Mouse (Mus musculus): ENCODE data around the gene Cdkal1.

The Cdkal1 gene

DNA sequence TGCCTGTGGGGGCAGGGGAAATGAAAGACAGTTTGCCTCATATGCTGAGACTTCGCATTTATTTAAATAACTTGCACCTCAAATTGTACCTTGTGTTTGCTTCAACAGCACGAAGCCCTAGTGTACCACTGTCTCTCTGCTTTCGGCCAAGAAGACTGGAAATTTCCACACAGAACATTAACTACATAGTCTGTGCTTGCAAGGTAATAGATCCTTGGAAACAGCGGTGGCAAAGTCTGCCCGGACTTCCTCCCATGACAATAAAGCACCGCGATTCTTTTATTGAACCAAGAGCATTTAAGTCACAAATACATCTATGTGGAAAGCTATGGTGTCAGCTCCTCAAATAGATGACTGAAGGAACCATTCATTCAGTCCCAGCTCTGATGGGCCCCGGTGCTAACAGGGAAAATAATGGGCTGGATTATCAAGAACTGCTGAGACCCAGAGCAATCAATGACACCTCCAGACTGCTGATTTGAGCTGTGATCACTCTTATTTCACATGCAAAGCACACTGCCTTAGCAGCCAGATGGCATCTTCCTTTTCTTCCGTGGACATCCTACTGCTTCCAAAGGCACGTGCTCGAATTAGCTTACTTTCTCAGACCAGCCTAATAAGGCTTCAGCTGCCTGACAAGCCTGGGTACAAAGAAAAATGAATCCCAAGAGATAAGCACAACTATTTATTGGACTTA lies 591.3 kb downstream of the Cdkal1 start:
- no peak for DNase-seq (ENCODE audit: low read depth, low spot score)

GRCm38 (mm10) chr13:29262164-29262563 lies 593.3 kb downstream of the Cdkal1 start:
- no peak for DNase-seq (ENCODE audit: low read depth, low spot score)

DNA sequence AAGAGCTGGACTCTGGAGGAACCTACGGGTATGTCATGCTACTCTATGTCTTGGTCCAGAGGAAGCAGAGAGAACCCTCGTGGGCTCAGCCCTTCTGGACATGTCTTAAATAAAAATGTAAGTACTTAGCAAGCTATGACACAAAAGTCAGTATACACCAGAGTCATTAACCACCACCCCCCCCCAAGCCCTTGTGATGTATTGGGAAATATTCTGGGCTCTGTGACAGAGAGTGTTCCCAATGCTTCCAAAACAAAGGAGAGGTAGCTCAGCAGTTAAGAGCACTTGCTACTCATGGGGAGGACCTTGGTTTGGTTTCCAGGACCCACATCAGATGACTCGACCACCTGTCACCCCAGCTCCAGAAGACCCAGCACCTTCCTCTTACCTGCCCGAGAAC lies 606.9 kb downstream of the Cdkal1 start:
- DNase-seq (ENCODE audit: low read depth, low spot score): no peak

DNA sequence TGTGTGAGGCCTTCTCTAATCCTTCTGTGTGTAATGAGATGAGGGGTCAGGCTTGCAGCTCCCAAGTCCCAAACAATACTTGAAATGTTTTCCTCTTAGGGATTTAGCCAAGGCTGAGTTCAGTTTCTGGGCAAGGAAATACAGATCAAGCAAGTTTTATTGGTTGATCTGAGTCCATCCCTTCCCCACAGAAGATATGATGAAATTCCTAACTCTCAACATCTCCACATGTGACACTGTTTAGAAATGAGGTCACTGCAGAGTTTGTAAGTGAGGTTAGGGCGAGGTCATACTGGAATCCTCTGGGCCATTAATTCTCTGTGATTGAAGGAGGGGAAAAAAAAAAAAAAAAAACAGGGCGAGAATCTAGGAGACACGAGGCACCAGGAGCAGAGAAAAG lies 607.7 kb downstream of the Cdkal1 start:
- no peak for DNase-seq (ENCODE audit: low read depth, low spot score)

DNA sequence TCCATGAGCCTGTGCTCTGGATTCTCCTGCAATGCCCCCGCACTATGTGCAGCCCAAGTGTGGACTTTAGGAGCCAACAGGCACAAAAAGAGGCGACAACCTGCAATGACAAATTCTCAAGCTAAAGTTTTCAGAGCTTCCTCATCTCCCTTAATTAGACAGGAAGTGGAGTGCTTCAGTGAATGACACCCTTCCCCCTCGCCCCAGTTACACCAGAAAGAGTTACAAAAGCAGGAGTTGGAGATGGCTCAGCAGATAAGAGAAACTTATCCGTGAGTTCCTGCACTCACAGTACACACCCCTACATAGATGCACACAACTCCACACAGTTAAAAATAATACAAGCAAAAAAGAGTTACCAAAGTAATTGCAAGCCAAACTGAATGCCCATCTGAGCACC lies 620.4 kb downstream of the Cdkal1 start:
- DNase-seq (ENCODE audit: low read depth, low spot score): no peak

DNA sequence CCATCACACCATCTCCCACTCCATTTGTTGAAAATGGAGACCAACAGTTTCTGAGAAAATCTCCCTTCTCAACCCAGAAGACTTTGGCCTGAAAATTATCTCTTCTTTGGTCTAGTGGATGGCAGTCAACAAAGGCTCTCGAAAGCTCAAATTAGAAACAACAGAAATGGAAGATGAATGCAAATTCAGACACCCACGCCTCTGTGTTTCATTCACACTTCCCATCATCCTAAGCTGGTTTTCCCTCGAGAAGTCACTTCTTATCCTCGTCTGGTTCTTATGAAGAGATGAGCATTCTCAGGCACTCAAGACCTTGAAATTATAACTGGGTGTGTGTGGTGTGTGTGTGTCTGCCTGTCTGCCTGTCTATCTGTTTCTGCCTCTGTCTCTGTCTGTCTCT lies 621.0 kb downstream of the Cdkal1 start:
- DNase-seq (ENCODE audit: low read depth, low spot score): no peak

- DNase-seq (ENCODE audit: low read depth, low spot score): no peak
These were observed 621.5 kb downstream of the Cdkal1 start for GRCm38 (mm10) chr13:29233970-29234369.

DNA sequence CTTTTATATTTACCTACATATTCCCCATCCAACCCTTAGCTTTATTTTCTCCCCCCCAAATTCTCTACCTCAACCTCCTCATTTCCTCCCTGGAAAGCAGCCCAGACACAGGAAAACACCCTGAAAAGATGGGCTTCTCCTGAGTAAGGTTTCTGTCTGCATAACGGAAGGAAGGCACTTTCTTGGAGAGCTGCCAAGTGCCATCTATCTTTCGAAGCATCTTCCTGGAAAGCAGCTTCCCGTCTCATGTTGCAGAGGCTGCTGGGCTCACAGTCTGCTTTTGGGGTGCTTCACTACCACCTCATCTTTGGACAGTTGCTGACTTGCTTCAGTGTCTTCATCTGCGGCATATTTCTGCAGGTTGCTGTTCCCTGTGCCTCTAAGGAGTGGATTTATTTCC lies 622.8 kb downstream of the Cdkal1 start:
- DNase-seq (ENCODE audit: low read depth, low spot score): no peak

GRCm38 (mm10) chr13:29224815-29225214 lies 630.7 kb downstream of the Cdkal1 start:
- DNase-seq (ENCODE audit: low read depth, low spot score): no peak

DNA sequence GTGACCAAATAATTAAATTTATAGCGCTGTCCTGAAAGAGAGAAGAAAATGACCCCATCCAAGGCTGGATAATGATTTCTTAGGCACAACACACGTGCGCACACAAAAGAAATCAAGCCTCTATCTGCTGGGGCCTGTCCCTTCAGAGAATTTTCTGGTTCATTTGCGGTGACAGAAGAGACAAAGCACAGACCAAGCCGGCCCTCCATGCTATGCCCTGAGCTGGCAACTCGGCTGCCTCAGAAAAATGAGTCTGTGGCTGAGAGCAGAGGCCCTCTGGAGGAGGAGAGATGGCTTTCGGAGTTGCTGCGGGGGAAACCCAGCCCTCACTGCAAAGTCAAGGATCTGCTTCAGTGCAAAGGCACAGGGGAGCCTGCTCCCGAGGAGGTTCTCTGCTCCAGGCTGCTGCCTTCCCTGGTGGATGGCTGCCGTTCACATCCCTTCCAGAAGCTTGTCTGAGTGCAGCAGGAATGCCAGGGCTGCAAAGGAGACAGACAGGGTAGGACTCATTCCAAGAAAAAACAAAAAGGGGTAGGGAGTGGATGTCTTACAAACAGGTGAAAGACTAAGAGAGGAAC lies 633.1 kb downstream of the Cdkal1 start:
- no peak for DNase-seq (ENCODE audit: low read depth, low spot score)

GRCm38 (mm10) chr13:29221646-29222045 lies 633.8 kb downstream of the Cdkal1 start:
- no peak for DNase-seq (ENCODE audit: low read depth, low spot score)

DNA sequence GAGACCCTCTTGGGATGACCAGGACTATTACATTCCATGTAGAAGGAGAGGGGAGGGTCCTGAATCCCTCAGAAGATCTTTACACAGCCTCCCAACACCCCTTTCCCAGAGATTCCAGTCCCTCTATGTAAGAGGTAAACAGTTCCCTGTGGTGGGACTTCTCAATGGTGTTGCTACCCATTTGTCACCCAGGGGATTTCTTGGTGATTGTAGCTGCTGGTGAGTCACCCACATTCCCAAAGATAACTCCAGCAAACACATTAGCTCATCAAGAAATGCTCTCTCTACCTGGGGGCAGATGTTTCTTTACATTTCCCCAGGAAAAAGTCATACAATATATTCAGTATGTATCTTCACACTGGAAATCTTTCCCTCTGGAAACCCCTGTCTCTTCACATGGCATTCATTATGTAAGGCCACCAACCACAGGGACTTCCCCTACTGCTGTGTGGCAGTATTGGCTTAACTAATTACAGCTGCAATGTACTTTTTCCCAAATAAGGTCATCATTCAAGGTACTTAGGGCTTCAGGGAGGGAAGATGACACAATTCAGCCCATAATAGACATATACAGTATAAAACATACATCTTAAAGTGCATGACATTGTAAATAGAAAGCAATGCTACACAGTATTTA lies 636.8 kb downstream of the Cdkal1 start:
- DNase-seq (ENCODE audit: low read depth, low spot score): no peak

GRCm38 (mm10) chr13:29210159-29211021 lies 645.1 kb downstream of the Cdkal1 start:
- DNase-seq (ENCODE audit: low read depth, low spot score): no peak

- DNase-seq (ENCODE audit: low read depth, low spot score): no peak
These were observed 646.7 kb downstream of the Cdkal1 start for GRCm38 (mm10) chr13:29208749-29209148.

GRCm38 (mm10) chr13:29203856-29204255 lies 651.6 kb downstream of the Cdkal1 start:
- DNase-seq (ENCODE audit: low read depth, low spot score): no peak

DNA sequence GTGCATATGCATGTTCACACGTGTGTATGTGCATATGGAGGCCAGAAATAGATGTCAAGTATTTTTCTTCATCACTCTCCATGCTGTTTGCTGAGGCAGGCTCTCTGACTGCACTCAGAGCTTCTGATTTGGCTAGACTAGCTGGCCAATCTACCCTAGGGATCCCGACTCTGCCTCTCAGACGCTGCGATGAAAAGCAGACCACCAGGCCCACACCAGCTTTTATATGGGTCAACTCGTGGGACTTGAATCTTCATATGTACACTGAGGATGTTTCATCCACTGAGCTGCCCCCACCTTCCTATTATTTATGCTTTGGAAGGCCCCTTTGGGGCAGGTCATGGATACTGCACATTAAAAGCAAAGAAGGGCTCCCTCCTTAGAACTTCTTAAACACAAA lies 652.0 kb downstream of the Cdkal1 start:
- no peak for DNase-seq (ENCODE audit: low read depth, low spot score)

DNA sequence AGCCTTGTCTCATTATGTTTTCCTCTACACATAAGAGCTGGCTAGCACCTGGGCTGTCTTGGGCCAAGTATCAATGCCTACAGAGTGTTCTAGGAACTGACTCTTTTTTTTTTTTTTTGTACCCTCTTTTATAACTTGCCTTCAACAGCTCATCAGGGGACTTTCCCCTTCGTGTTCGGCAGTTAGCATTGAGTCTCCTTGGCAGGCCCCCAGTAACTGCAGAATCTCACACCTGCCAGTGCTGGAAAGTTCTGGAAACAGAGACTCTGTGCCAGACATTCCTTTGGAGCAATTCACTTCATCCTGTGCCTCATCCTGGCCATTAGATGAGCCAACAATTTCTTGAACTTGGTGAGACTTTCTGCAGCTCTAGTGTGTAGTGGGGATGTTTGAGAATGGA lies 652.9 kb downstream of the Cdkal1 start:
- no peak for DNase-seq (ENCODE audit: low read depth, low spot score)

DNA sequence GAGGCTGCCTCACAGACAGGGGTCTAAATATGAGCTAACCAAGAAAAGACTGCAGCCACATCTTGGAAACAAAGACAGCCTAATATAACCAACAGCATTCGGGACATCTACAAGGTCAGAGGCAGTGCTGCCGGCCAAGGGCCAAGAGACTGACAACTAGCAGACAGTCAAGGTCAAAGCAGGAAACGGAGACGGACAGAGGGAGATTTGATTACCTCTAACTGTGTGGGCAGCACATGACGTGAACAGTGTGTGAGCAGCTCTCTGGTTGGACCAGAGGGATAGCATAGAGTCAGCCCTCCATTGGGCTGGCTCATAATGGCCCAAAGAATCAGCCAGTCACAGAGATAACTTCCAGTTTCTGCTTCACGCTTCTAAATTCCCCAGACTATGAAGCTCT lies 655.8 kb downstream of the Cdkal1 start:
- no peak for DNase-seq (ENCODE audit: low read depth, low spot score)

DNA sequence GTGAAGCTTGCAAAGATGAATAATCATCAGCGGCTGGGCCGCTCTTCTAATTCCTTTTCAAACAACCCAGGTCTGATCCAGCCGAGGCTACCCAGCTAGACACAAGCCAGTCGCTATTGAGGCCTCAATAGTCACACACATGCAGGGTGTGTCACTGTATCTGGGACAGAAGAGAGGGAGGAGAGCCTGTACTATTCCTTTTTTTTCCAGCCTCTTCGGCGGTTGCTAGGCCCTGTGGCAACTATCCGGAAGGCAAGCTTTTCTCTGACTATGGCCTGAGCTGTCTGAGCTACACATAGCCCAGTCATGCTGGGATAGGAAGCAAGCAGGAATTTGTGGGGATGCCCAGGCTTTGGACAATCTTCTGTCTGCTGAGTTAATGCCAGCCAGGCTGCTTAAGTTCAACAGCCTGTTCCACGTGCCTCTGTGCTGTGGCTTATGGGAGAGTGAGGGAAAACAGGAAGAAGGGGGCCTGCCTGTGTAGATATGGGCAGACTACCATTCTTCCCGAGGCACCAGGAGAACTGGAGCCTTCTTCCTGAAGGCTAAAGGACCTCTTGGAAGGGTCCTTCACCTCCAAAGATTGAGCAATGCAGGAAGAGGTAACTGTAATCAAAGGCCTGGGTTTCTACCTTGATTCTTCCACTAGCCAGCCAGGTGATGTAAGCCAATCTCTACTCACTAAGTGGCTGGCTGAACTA lies 658.5 kb downstream of the Cdkal1 start:
- DNase-seq (ENCODE audit: low read depth, low spot score): no peak

DNA sequence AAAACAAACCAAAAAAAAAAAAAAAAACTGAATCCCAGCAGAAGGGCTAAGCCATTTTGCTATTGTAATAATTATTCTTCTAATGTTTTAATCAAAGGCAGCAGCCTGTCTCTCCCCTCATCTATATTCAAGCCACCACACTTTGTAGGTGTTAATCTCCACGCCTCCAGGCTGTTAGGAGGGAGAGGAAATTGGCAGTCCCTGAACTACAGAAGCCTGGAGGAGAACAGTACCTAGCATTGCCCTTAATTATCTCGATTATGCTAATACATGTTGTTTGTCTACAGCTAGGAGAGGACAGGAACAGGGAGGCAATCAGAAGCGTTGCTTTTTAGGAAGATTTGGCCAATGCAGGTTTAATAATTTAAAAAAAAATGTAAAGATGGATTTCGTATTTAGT lies 659.8 kb downstream of the Cdkal1 start:
- DNase-seq (ENCODE audit: low read depth, low spot score): no peak

DNA sequence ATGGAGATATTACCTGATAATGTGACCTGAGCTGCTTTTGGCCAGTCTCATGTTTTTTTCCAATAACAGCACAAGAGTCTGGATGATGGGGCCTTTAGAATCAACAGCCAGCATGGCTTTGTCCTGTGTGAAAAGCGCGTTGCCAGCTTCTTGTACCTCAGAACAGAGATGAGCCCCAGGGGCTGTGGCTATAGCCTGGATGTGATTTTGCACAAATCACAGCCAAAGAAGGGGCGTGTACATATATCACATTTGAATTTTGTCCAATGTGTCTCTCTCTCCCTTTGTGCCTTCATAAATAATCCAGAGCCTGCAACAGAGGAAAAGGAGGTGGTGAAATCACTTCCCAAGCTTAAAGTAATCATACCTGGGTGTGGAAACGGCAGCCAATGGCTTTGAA lies 660.5 kb downstream of the Cdkal1 start:
- DNase-seq (ENCODE audit: low read depth, low spot score): no peak

DNA sequence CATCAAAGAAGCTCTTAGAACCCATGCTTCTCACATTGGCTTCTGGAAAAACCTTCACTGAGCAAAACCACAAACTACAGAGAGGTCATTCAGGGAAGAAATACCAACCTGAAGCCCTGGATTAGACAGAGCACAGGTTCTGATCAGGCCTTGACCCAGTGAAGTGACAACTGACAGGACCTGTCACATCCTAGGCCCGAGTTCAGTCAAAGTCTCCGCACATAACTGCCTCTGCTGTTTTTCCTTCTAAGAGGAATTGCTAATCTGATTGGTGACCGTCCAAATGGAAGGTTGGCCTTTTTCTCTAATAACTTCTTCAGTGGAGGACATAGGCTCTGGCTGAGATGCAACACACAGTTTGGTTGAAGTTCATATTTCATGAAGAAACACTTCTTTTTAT lies 662.8 kb downstream of the Cdkal1 start:
- DNase-seq (ENCODE audit: low read depth, low spot score): no peak
